Mouse (Mus musculus) brain, embryonic 14.5 days (tissue): Measurements from ENCODE around the gene Bank1.

ENCODE experiments used
- CTCF ChIP-seq: fragments of 200-500 bp; IDR thresholded peaks from 2 replicates; pipeline ENCODE4 v1.5.1; 2012; ENCODE audit warnings: inconsistent platforms, mild to moderate bottlenecking, moderate library complexity, borderline replicate concordance; ENCODE audit not compliant: insufficient read depth, insufficient read length; ENCODE audit errors: extremely low read depth
- POLR2A ChIP-seq: fragments of 200-500 bp; IDR thresholded peaks from 2 replicates; pipeline ENCODE4 v1.6.1; 2012; ENCODE audit warnings: mild to moderate bottlenecking, inconsistent platforms, borderline replicate concordance; ENCODE audit not compliant: poor library complexity, insufficient read depth, insufficient read length, severe bottlenecking; ENCODE audit errors: extremely low read depth

DNA sequence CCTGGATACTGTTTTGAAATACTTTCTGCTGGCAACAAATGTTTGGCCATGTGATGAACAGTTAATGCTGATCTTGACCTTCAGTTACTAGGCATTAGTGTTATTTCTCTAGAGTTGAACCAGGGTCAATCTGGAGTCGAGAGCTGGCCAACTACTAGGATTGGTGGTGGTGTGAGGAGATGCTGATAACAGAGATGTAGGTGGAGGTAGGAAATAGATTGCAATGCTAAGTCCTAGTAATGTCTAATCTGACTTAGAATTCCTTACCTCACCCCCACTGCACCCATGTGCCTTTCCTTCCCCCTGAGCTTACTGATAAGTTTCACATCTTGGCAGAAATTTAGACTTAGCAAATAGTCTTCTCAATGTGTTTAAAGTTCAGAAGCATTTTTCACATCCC lies 240.8 kb downstream of the Bank1 start:
- TF ChIP-seq CTCF (no peak), POLR2A (no peak)
